10 mouse cellular contexts compared by ENCODE assay signal in the genomic region with DNA sequence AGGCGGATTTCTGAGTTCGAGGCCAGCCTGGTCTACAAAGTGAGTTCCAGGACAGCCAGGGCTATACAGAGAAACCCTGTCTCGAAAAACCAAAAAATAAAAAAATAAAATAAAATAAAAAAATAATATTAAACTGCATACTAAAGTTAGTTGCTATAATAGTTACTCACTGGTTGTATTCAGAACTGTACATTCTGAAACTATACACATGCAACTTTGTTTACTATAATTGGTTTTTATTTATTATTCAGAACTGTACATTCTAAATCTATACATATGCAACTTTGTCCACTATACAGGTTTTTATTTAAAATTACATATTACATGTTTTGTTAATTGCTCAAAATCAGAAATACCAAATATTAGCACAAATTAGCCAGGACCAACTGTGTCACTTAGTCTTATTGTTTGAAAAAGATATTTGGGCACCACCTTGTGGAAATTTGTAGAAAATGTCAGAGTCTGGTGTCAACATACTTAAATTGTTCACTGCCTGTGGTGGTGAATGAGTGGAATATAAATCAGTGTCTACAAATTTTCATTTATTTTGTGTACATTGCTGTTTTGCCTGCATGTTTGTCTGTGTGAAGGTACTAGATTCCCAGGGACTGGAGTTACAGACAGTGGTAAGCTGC. TPM values are rescaled to one million over a fixed set of nuclear protein-coding genes. Genes with fewer than 3 reads are reported as not detected.
DNase-seq lines count a peak whose midpoint lies in the region; ATAC-seq and TF ChIP-seq lines count a peak whose summit lies in the region.
"Had no signal": no experiment of that assay in that cellular context is flagged by ENCODE, and none has a peak within 500 bp of the region (broad histone marks: within the 10 kb centered on the region; RNA-seq: fewer than 3 reads in every experiment).

No protein-coding gene starts in this region.

- no peak overlapping the region for H3K4me2 ChIP-seq in embryonic facial prominence, embryonic 11.5 days (ENCODE audit: low read depth, low read length)
- H3K4me2 ChIP-seq: heart, embryonic 11.5 days; limb, embryonic 12.5 days had no signal

- no peak overlapping the region for H3K9ac ChIP-seq in embryonic facial prominence, embryonic 11.5 days (replicated peaks; ENCODE audit: low read length)
- no peak overlapping the region for H3K9ac ChIP-seq in liver, adult 2 months (ENCODE audit: low read depth, low read length)
- H3K9ac ChIP-seq: limb, embryonic 12.5 days had no signal

- no peak overlapping the region for H3K4me3 ChIP-seq in embryonic facial prominence, embryonic 11.5 days (ENCODE audit: low read depth, low read length)
- H3K4me3 ChIP-seq in embryonic facial prominence, embryonic 10.5 days = no peak overlapping the region
- no peak overlapping the region for H3K4me3 ChIP-seq in liver, adult 2 months (ENCODE audit: insufficient read depth, low read depth, low read length)
- H3K4me3 ChIP-seq: limb, embryonic 12.5 days had no signal

- TF ChIP-seq POLR2A in liver, adult 2 months (IDR thresholded peaks at IDR 0.05; ENCODE audit: extremely low read depth, insufficient read depth, low read length) = no peak

- H3K79me2 ChIP-seq in liver, adult 2 months (ENCODE audit: control insufficient read depth, insufficient read depth, low read length) = no peaks in the 10 kb centered on the region

- 88% methylated on average over 3 of the region's 3 CpGs for WGBS in embryonic facial prominence, embryonic 11.5 days
- 94% methylated on average over 3 of the region's 3 CpGs for WGBS in embryonic facial prominence, embryonic 10.5 days
- WGBS in liver, adult 2 months = 90% methylated on average over 3 of the region's 3 CpGs

- no peaks in the 10 kb centered on the region for H3K4me1 ChIP-seq in embryonic facial prominence, embryonic 11.5 days (ENCODE audit: control insufficient read depth, insufficient read depth, low read length)
- H3K4me1 ChIP-seq in embryonic facial prominence, embryonic 10.5 days = no peaks in the 10 kb centered on the region
- no peaks in the 10 kb centered on the region for H3K4me1 ChIP-seq in liver, adult 2 months (ENCODE audit: control insufficient read depth, insufficient read depth, low read length)
- H3K4me1 ChIP-seq: limb, embryonic 12.5 days had no signal

- TF ChIP-seq CTCF in liver, adult 2 months (IDR thresholded peaks at IDR 0.05; ENCODE audit: low read depth, low read length) = peak; percentile 26; the same call in 1 of the 2 replicates

- no peak overlapping the region for H3K27ac ChIP-seq in embryonic facial prominence, embryonic 11.5 days (replicated peaks; ENCODE audit: low read depth, low read length)
- H3K27ac ChIP-seq in embryonic facial prominence, embryonic 10.5 days (replicated peaks) = no peak overlapping the region
- no peak overlapping the region for H3K27ac ChIP-seq in liver, adult 2 months (replicated peaks; ENCODE audit: insufficient read depth, low read depth, low read length)
- H3K27ac ChIP-seq: limb, embryonic 12.5 days had no signal

- no peaks in the 10 kb centered on the region for H3K27me3 ChIP-seq in embryonic facial prominence, embryonic 11.5 days (ENCODE audit: control insufficient read depth, insufficient read depth, low read length)
- H3K27me3 ChIP-seq in embryonic facial prominence, embryonic 10.5 days (replicated peaks; ENCODE audit: low read depth, poor library complexity, severe bottlenecking) = no peaks in the 10 kb centered on the region
- H3K27me3 ChIP-seq in liver, adult 2 months (ENCODE audit: control insufficient read depth, insufficient read depth, low read length) = no peaks in the 10 kb centered on the region
- H3K27me3 ChIP-seq: limb, embryonic 12.5 days had no signal

- no peak for ATAC-seq in embryonic facial prominence, embryonic 11.5 days (replicated peaks; ENCODE audit: insufficient number of reproducible peaks, low FRiP score, low TSS enrichment, low read depth)
- ATAC-seq in granulocyte monocyte progenitor cell, adult 5-6 weeks (replicated peaks; ENCODE audit: poor library complexity, severe bottlenecking) = peak; percentile 58; the same call in 1 of the 2 replicates
- ATAC-seq in monocyte, adult 5-6 weeks (replicated peaks; ENCODE audit: insufficient number of reproducible peaks, low FRiP score, low TSS enrichment, poor library complexity, severe bottlenecking) = no peak

- DNase-seq in embryonic facial prominence, embryonic 11.5 days (ENCODE audit: low spot score) = peak; percentile 63
- DNase-seq in embryonic facial prominence, embryonic 10.5 days (ENCODE audit: low spot score) = no peak
- DNase-seq in liver, adult 2 months (ENCODE audit: extremely low read depth, low read depth, low spot score) = peak; percentile 6
- no peak for DNase-seq in liver
- DNase-seq in retina, embryonic 14.5 days (ENCODE audit: low spot score) = peak; percentile 60
- no peak for DNase-seq in urinary bladder, adult 2 months (ENCODE audit: low spot score)

- no peaks in the 10 kb centered on the region for H3K9me3 ChIP-seq in embryonic facial prominence, embryonic 11.5 days (replicated peaks; ENCODE audit: control insufficient read depth, low read length)
- no peaks in the 10 kb centered on the region for H3K9me3 ChIP-seq in embryonic facial prominence, embryonic 10.5 days
- H3K9me3 ChIP-seq: limb, embryonic 12.5 days had no signal

- H3K36me3 ChIP-seq in embryonic facial prominence, embryonic 11.5 days (replicated peaks; ENCODE audit: control insufficient read depth, insufficient read depth, low read depth, low read length) = no peaks in the 10 kb centered on the region
- no peaks in the 10 kb centered on the region for H3K36me3 ChIP-seq in embryonic facial prominence, embryonic 10.5 days (replicated peaks)
- H3K36me3 ChIP-seq in liver, adult 2 months (ENCODE audit: control insufficient read depth, insufficient read depth, low read length) = no peaks in the 10 kb centered on the region
- H3K36me3 ChIP-seq: limb, embryonic 12.5 days had no signal

RNA-seq across cellular contexts. Expression of a gene that starts 3.7 kb away (rescaled TPM):
- polyA plus RNA-seq in embryonic facial prominence, embryonic 11.5 days (2014; fragmentation: Nextera tagmentation; extraction: Ambion mirVana) = 0.17 and 0.34 TPM in 2 replicates
- polyA plus RNA-seq in embryonic facial prominence, embryonic 10.5 days (2016; fragmentation: Nextera tagmentation; extraction: Ambion mirVana) = 0.10 and 0.21 TPM in 2 replicates
- under 0.01 and 0.07 TPM in 2 replicates for total RNA-seq in liver, adult 2 months (2014; rRNA removed)
- polyA plus RNA-seq in liver, adult 2 months (2012; rRNA removed) = not detected in 2 replicates
- not detected in 2 replicates for total RNA-seq in granulocyte monocyte progenitor cell, adult 5-6 weeks (2014; fragmentation: Nextera tagmentation)
- total RNA-seq in granulocyte monocyte progenitor cell, adult 5-6 weeks (2017) = not detected in 2 replicates
- total RNA-seq in monocyte, adult 5-6 weeks (2017) = 0.48 TPM in 1 of 3 replicates, not detected in the others
- 4.0 and 5.8 TPM in 2 replicates for polyA plus RNA-seq in urinary bladder, adult 2 months (2012; rRNA removed)
- polyA plus RNA-seq: heart, embryonic 11.5 days had no signal

RNA-seq across cellular contexts. Expression of a gene that starts 20.3 kb away (rescaled TPM):
- 31.3 and 36.3 TPM in 2 replicates for polyA plus RNA-seq in embryonic facial prominence, embryonic 11.5 days (2014; fragmentation: Nextera tagmentation; extraction: Ambion mirVana)
- 26.8 and 28.6 TPM in 2 replicates for polyA plus RNA-seq in embryonic facial prominence, embryonic 10.5 days (2016; fragmentation: Nextera tagmentation; extraction: Ambion mirVana)
- 9.3 and 10.0 TPM in 2 replicates for total RNA-seq in liver, adult 2 months (2014; rRNA removed)
- polyA plus RNA-seq in liver, adult 2 months (2012; rRNA removed) = 1.1 and 1.8 TPM in 2 replicates
- total RNA-seq in granulocyte monocyte progenitor cell, adult 5-6 weeks (2014; fragmentation: Nextera tagmentation) = 20.5 and 24.8 TPM in 2 replicates
- total RNA-seq in granulocyte monocyte progenitor cell, adult 5-6 weeks (2017) = 31.3 and 37.4 TPM in 2 replicates
- total RNA-seq in monocyte, adult 5-6 weeks (2017) = 16.5 to 18.9 TPM (median 17.0 TPM) in 3 replicates
- polyA plus RNA-seq in urinary bladder, adult 2 months (2012; rRNA removed) = 8.0 and 9.7 TPM in 2 replicates

Comparison
In these comparisons a context has a peak if more than half of its experiments do, and no peak if none do; other contexts are left out.
1. DNase-seq: peak in embryonic facial prominence, embryonic 11.5 days (single experiment), liver, adult 2 months (single experiment) and retina, embryonic 14.5 days (single experiment); none in embryonic facial prominence, embryonic 10.5 days (single experiment), liver (single experiment) and urinary bladder, adult 2 months (single experiment).